Mouse (Mus musculus) neural tube, embryonic 11.5 days (tissue): ENCODE data around the gene Pard6b. TPM values are rescaled to one million over a fixed set of nuclear protein-coding genes. Genes with fewer than 3 reads are reported as not detected.

ENCODE experiments used
- ATAC-seq: fragments of 200-750 bp; cut with Nextera tagmentation; 2 replicates; pipeline ENCODE4 v1.8.0; 2017; ENCODE audit warnings: moderate number of reproducible peaks, mild to moderate bottlenecking, moderate TSS enrichment, moderate library complexity; ENCODE audit not compliant: insufficient read depth, low FRiP score, low TSS enrichment
- DNase-seq: peaks from one replicate; pipeline ENCODE4 v3.0.0-alpha.2; 2015; ENCODE audit warnings: low spot score
- H3K27ac ChIP-seq: fragments of 300-500 bp; sonication (generic); 2 replicates; pipeline ENCODE4 v1.5.1; 2014; ENCODE audit warnings: low read depth, mild to moderate bottlenecking, low read length
- H3K27me3 ChIP-seq: fragments of 300-500 bp; sonication (generic); 2 replicates; pipeline ENCODE4 v1.6.1; 2014; ENCODE audit warnings: mild to moderate bottlenecking, low read length, mixed read lengths; ENCODE audit not compliant: control insufficient read depth, insufficient read depth
- H3K36me3 ChIP-seq: fragments of 300-500 bp; sonication (generic); 2 replicates; pipeline ENCODE4 v1.6.1; 2014; ENCODE audit warnings: mild to moderate bottlenecking, low read length, moderate library complexity, mixed read lengths; ENCODE audit not compliant: control insufficient read depth, insufficient read depth
- H3K4me1 ChIP-seq: fragments of 300-500 bp; sonication (generic); 2 replicates; pipeline ENCODE4 v1.6.1; 2014; ENCODE audit warnings: low read length, mixed read lengths; ENCODE audit not compliant: control insufficient read depth, insufficient read depth
- H3K4me2 ChIP-seq: fragments of 300-500 bp; sonication (generic); 2 replicates; pipeline ENCODE4 v1.6.1; 2014; ENCODE audit warnings: low read depth, mild to moderate bottlenecking, moderate library complexity
- H3K4me3 ChIP-seq: fragments of 300-500 bp; sonication (generic); 2 replicates; pipeline ENCODE4 v1.5.1; 2014; ENCODE audit warnings: low read depth, low read length
- H3K9ac ChIP-seq: fragments of 300-500 bp; sonication (generic); 2 replicates; pipeline ENCODE4 v1.6.1; 2014; ENCODE audit warnings: mild to moderate bottlenecking, low read length
- H3K9me3 ChIP-seq: fragments of 300-500 bp; sonication (generic); 2 replicates; pipeline ENCODE4 v1.6.1; 2016; ENCODE audit warnings: low read length; ENCODE audit not compliant: control insufficient read depth
- WGBS: fragments of 180-500 bp; shearing (Covaris S2); extraction: QIAGEN DNeasy Blood & Tissue Kit; methylation state at CpG from one replicate; pipeline ENCODE4 v1.1.7; 2014; 5-methylcytosine and 5-hydroxymethylcytosine counted together
- polyA plus RNA-seq: library from polyadenylated mRNA; unstranded; fragments of >200 nt; fragmentation: Nextera tagmentation; extraction: Ambion mirVana; gene quantifications from 2 replicates; pipeline ENCODE4 v1.2.1, GENCODE M21; 2014

The Pard6b gene
- polyA plus RNA-seq, 1 experiment from 2014 or later, result 7.8 TPM

- H3K27ac ChIP-seq, result no peak overlapping the region
- 0 out of 2 replicates have a peak, but pooled peaks cover 4% of the 10 kb centered on the region for H3K4me1 ChIP-seq
- no peak for DNase-seq
- WGBS, result 67% methylated on average over 13 of the region's 13 CpGs
- no peaks in the 10 kb centered on the region for H3K36me3 ChIP-seq
- H3K4me3 ChIP-seq, result no peak overlapping the region
- no peak for ATAC-seq
- no peak overlapping the region for H3K9ac ChIP-seq
- H3K9me3 ChIP-seq, result no peaks in the 10 kb centered on the region
- H3K4me2 ChIP-seq, result no peak overlapping the region
- H3K27me3 ChIP-seq, result peaks cover 14% of the 10 kb centered on the region
Observed at GRCm38 (mm10) chr2:168045357-168045756, 35.4 kb upstream of the Pard6b start.

GRCm38 (mm10) chr2:168045771-168046170 is 35.0 kb upstream of the Pard6b start:
- Histone ChIP-seq H3K9ac (no peak overlapping the region), H3K4me2 (no peak overlapping the region), H3K27ac (no peak overlapping the region), H3K4me1 (0 out of 2 replicates have a peak, but pooled peaks cover 4% of the 10 kb centered on the region), H3K27me3 (peaks cover 18% of the 10 kb centered on the region), H3K36me3 (no peaks in the 10 kb centered on the region), H3K9me3 (no peaks in the 10 kb centered on the region), H3K4me3 (no peak overlapping the region)
- DNase-seq (no peak), ATAC-seq (no peak)
- 48% methylated on average over 5 of the region's 5 CpGs for WGBS

- Histone ChIP-seq H3K36me3 (no peaks in the 10 kb centered on the region), H3K4me2 (no peak overlapping the region), H3K27ac (no peak overlapping the region), H3K9ac (no peak overlapping the region), H3K4me1 (0 out of 2 replicates have a peak, but pooled peaks cover 4% of the 10 kb centered on the region), H3K4me3 (no peak overlapping the region), H3K27me3 (peaks cover 24% of the 10 kb centered on the region), H3K9me3 (no peaks in the 10 kb centered on the region)
- DNase-seq (no peak), ATAC-seq (no peak)
- 83% methylated on average over 4 of the region's 4 CpGs for WGBS
Observed at GRCm38 (mm10) chr2:168046467-168046866, 34.3 kb upstream of the Pard6b start.

- Histone ChIP-seq H3K36me3 (no peaks in the 10 kb centered on the region), H3K27me3 (peaks cover 26% of the 10 kb centered on the region)
- DNase-seq, result no peak
Observed at GRCm38 (mm10) chr2:168049002-168049635, 31.7 kb upstream of the Pard6b start.

GRCm38 (mm10) chr2:168050000-168050942 is 30.5 kb upstream of the Pard6b start:
- 0 out of 2 replicates have a peak, but pooled peaks cover 4% of the 10 kb centered on the region for H3K4me1 ChIP-seq
- H3K27ac ChIP-seq, result no peak overlapping the region
- peak overlapping the region; percentile 45 for H3K9ac ChIP-seq
- 0% methylated on average over 56 of the region's 56 CpGs for WGBS
- peak overlapping the region; percentile 32 for H3K4me3 ChIP-seq
- H3K27me3 ChIP-seq, result peaks cover 26% of the 10 kb centered on the region
- H3K36me3 ChIP-seq, result no peaks in the 10 kb centered on the region
- peak; percentile 43 for DNase-seq
- no peak for ATAC-seq
- H3K4me2 ChIP-seq, result peak overlapping the region; percentile 79
- no peaks in the 10 kb centered on the region for H3K9me3 ChIP-seq

More at GRCm38 (mm10) chr2:168049002-168049635, 31.7 kb upstream of the Pard6b start:
- Histone ChIP-seq H3K4me2 (peak overlapping the region; percentile 22), H3K4me3 (no peak overlapping the region), H3K27ac (no peak overlapping the region), H3K4me1 (0 out of 2 replicates have a peak, but pooled peaks cover 4% of the 10 kb centered on the region), H3K9ac (no peak overlapping the region), H3K9me3 (no peaks in the 10 kb centered on the region)
- 15% methylated on average over 13 of the region's 16 CpGs for WGBS
- no peak for ATAC-seq

- Histone ChIP-seq H3K27ac (no peak overlapping the region), H3K9me3 (no peaks in the 10 kb centered on the region), H3K4me1 (0 out of 2 replicates have a peak, but pooled peaks cover 4% of the 10 kb centered on the region), H3K4me2 (no peak overlapping the region), H3K4me3 (no peak overlapping the region), H3K36me3 (no peaks in the 10 kb centered on the region), H3K9ac (no peak overlapping the region), H3K27me3 (peaks cover 26% of the 10 kb centered on the region)
- DNase-seq (no peak), ATAC-seq (no peak)
- WGBS, result 96% methylated on average over 1 of the region's 1 CpGs
Observed at GRCm38 (mm10) chr2:168052156-168052555, 28.6 kb upstream of the Pard6b start.

GRCm38 (mm10) chr2:168052689-168053088 is 28.1 kb upstream of the Pard6b start:
- no peak overlapping the region for H3K27ac ChIP-seq
- H3K4me2 ChIP-seq, result no peak overlapping the region
- 0 out of 2 replicates have a peak, but pooled peaks cover 4% of the 10 kb centered on the region for H3K4me1 ChIP-seq
- ATAC-seq (no peak), DNase-seq (peak; percentile 44)
- H3K36me3 ChIP-seq, result no peaks in the 10 kb centered on the region
- peaks cover 26% of the 10 kb centered on the region for H3K27me3 ChIP-seq
- WGBS, result 18% methylated on average over 2 of the region's 2 CpGs
- no peaks in the 10 kb centered on the region for H3K9me3 ChIP-seq
- H3K9ac ChIP-seq, result no peak overlapping the region
- no peak overlapping the region for H3K4me3 ChIP-seq

- DNase-seq (no peak), ATAC-seq (no peak)
- peaks cover 24% of the 10 kb centered on the region for H3K27me3 ChIP-seq
- 90% methylated on average over 11 of the region's 11 CpGs for WGBS
- H3K9ac ChIP-seq, result no peak overlapping the region
- 0 out of 2 replicates have a peak, but pooled peaks cover 4% of the 10 kb centered on the region for H3K4me1 ChIP-seq
- no peak overlapping the region for H3K4me2 ChIP-seq
- no peaks in the 10 kb centered on the region for H3K9me3 ChIP-seq
- H3K4me3 ChIP-seq, result no peak overlapping the region
- H3K27ac ChIP-seq, result no peak overlapping the region
- no peaks in the 10 kb centered on the region for H3K36me3 ChIP-seq
Observed at GRCm38 (mm10) chr2:168054142-168054541, 26.7 kb upstream of the Pard6b start.
